10 mouse cellular contexts compared by ENCODE assay signal in the genomic region with DNA sequence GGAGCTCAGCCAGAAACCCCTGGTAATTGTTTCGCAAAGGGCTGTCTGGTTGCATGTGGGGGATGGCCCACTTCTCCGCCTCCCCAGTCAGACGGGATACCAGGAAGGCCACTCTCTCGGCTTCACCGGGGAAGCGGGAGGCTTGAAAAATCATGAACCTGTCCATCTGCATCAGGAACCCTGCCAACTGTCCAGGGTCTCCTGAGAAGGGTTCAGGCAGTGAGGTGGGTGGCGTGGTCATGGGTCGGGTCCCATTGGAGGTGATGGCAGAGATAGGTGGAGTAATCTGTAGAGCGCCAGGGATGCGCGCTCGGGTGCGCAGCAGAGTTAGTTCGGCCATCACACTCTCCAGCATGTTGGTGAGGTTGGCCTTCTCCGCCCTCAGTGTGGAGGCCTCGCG. TPM values are rescaled to one million over a fixed set of nuclear protein-coding genes. Genes with fewer than 3 reads are reported as not detected.
DNase-seq lines count a peak whose midpoint lies in the region; ATAC-seq and TF ChIP-seq lines count a peak whose summit lies in the region.
"Had no signal": no experiment of that assay in that cellular context is flagged by ENCODE, and none has a peak within 500 bp of the region (broad histone marks: within the 10 kb centered on the region; RNA-seq: fewer than 3 reads in every experiment).

No protein-coding gene starts in this region.

- peak overlapping the region; percentile 95 for H3K4me2 ChIP-seq in intestine, embryonic 16.5 days (ENCODE audit: low read depth, low read length)

- no peak for DNase-seq in heart, embryonic 10.5 days (ENCODE audit: low spot score)
- DNase-seq in heart, postnatal 36 days = no peak
- DNase-seq in thymus, adult 2 months = no peak
- DNase-seq in thymus, postnatal 25 days = no peak
- no peak for DNase-seq in ovary, postnatal 10 days (ENCODE audit: low spot score)
- DNase-seq in gastrocnemius, postnatal 36 days = no peak
- DNase-seq: kidney, postnatal 14 days had no signal

- no peak overlapping the region for H3K27ac ChIP-seq in heart, embryonic 10.5 days
- no peak overlapping the region for H3K27ac ChIP-seq in thymus, adult 2 months (ENCODE audit: control insufficient read depth, insufficient read depth, low read length)
- no peak overlapping the region for H3K27ac ChIP-seq in intestine, embryonic 16.5 days (ENCODE audit: low read length)

- 91% methylated on average over 17 of the region's 17 CpGs for WGBS in heart, embryonic 10.5 days
- over 99% methylated on average over 17 of the region's 17 CpGs for WGBS in thymus, adult 2 months
- 97% methylated on average over 17 of the region's 17 CpGs for WGBS in intestine, embryonic 16.5 days

- peak overlapping the region; percentile 77; the same call in 1 of the 2 replicates for H3K9ac ChIP-seq in intestine, embryonic 16.5 days (ENCODE audit: low read depth, low read length)

- intact Hi-C loops in heart, postnatal 36 days (cut with DNase I) = no loop called here
- intact Hi-C loops in gastrocnemius, postnatal 36 days (cut with DNase I) = no loop called here

- H3K9me3 ChIP-seq in heart, embryonic 10.5 days = no peaks in the 10 kb centered on the region
- H3K9me3 ChIP-seq in intestine, embryonic 16.5 days (ENCODE audit: control insufficient read depth, low read length) = no peaks in the 10 kb centered on the region

- H3K27me3 ChIP-seq in heart, embryonic 10.5 days (ENCODE audit: insufficient read depth, poor library complexity, severe bottlenecking) = peaks cover 11% of the 10 kb centered on the region
- no peaks in the 10 kb centered on the region for H3K27me3 ChIP-seq in thymus, adult 2 months (ENCODE audit: control insufficient read depth, insufficient read depth, low read length)
- no peaks in the 10 kb centered on the region for H3K27me3 ChIP-seq in intestine, embryonic 16.5 days (replicated peaks; ENCODE audit: control insufficient read depth, insufficient read depth, low read length)

- no peak for TF ChIP-seq CTCF in thymus, adult 2 months (IDR thresholded peaks at IDR 0.05; ENCODE audit: borderline replicate concordance, control insufficient read depth, extremely low read depth, insufficient read depth, low read length, poor library complexity)

- H3K36me3 ChIP-seq in heart, embryonic 10.5 days = peaks cover 24% of the 10 kb centered on the region
- H3K36me3 ChIP-seq in thymus, adult 2 months (ENCODE audit: control insufficient read depth, insufficient read depth, low read length) = no peaks in the 10 kb centered on the region
- H3K36me3 ChIP-seq in intestine, embryonic 16.5 days (ENCODE audit: control insufficient read depth, insufficient read depth, low read length) = no peaks in the 10 kb centered on the region

- ATAC-seq in intestine, embryonic 16.5 days = no peak
- ATAC-seq in granulocyte monocyte progenitor cell, adult 5-6 weeks (replicated peaks; ENCODE audit: poor library complexity, severe bottlenecking) = no peak

- H3K4me3 ChIP-seq in heart, embryonic 10.5 days = peak overlapping the region; percentile 77
- 0 out of 2 replicates have a peak overlapping the region, but pooled peaks have one; percentile 81 for H3K4me3 ChIP-seq in thymus, adult 2 months (ENCODE audit: control insufficient read depth, insufficient read depth, low read length)
- peak overlapping the region; percentile 63; the same call in 1 of the 2 replicates for H3K4me3 ChIP-seq in intestine, embryonic 16.5 days (ENCODE audit: low read length)
- H3K4me3 ChIP-seq: myocyte had no signal

- TF ChIP-seq POLR2A in thymus, adult 2 months (IDR thresholded peaks at IDR 0.05; ENCODE audit: control insufficient read depth, extremely low read depth, insufficient read depth, low read length, poor library complexity) = no peak

- peaks cover 19% of the 10 kb centered on the region for H3K4me1 ChIP-seq in heart, embryonic 10.5 days
- peaks cover 8% of the 10 kb centered on the region for H3K4me1 ChIP-seq in thymus, adult 2 months (replicated peaks; ENCODE audit: control insufficient read depth, insufficient read depth, low read length)
- H3K4me1 ChIP-seq in intestine, embryonic 16.5 days (ENCODE audit: control insufficient read depth, insufficient read depth, low read length) = no peaks in the 10 kb centered on the region

RNA-seq across cellular contexts. Expression of a gene that starts 0.9 kb away (rescaled TPM):
- polyA plus RNA-seq in heart, embryonic 10.5 days (2016; fragmentation: Nextera tagmentation; extraction: Ambion mirVana) = 13.1 and 14.9 TPM in 2 replicates
- total RNA-seq in heart, postnatal 36 days (2021) = 1 to 10 TPM; 5.7 to 7.5 TPM
- polyA plus RNA-seq in thymus, adult 2 months (2012; rRNA removed) = 18.8 and 26.1 TPM in 2 replicates
- 8.1 and 8.2 TPM in 2 replicates for polyA plus RNA-seq in intestine, embryonic 16.5 days (2015; fragmentation: Nextera tagmentation; extraction: Ambion mirVana)
- total RNA-seq in granulocyte monocyte progenitor cell, adult 5-6 weeks (2014; fragmentation: Nextera tagmentation) = 4.6 and 6.4 TPM in 2 replicates
- 2.3 and 3.4 TPM in 2 replicates for total RNA-seq in granulocyte monocyte progenitor cell, adult 5-6 weeks (2017)
- total RNA-seq in gastrocnemius, postnatal 36 days (2021) = 1 to 10 TPM; 3.1 to 3.4 TPM
